Mouse (Mus musculus): ENCODE data around the gene Tmem30c.

Gene Tmem30c

GRCm38 (mm10) chr16:57292765-57293164 is at the start of gene Tmem30c:
TSS of gene Tmem30c (minus strand) at chr16:57292865.
- no peak for DNase-seq

GRCm38 (mm10) chr16:57340613-57340898 is 47.9 kb upstream of the Tmem30c start:
- DNase-seq: peak; percentile 75

- peak; percentile 79 for DNase-seq
These were observed 47.3 kb upstream of the Tmem30c start for GRCm38 (mm10) chr16:57339765-57340612.

- DNase-seq: no peak
These were observed 44.2 kb upstream of the Tmem30c start for GRCm38 (mm10) chr16:57336770-57337423.

- no peak for DNase-seq
These were observed 39.6 kb upstream of the Tmem30c start for GRCm38 (mm10) chr16:57332301-57332700.

GRCm38 (mm10) chr16:57330111-57330510 is 37.4 kb upstream of the Tmem30c start:
- no peak for DNase-seq

- no peak for DNase-seq
These were observed 36.4 kb upstream of the Tmem30c start for GRCm38 (mm10) chr16:57329028-57329427.

GRCm38 (mm10) chr16:57326996-57327395 is 34.3 kb upstream of the Tmem30c start:
- no peak for DNase-seq

- peak; percentile 76 for DNase-seq
These were observed 26.8 kb upstream of the Tmem30c start for GRCm38 (mm10) chr16:57319284-57320124.

GRCm38 (mm10) chr16:57318637-57319125 is 26.0 kb upstream of the Tmem30c start:
- no peak for DNase-seq

GRCm38 (mm10) chr16:57317882-57318636 is 25.4 kb upstream of the Tmem30c start:
- no peak for DNase-seq

GRCm38 (mm10) chr16:57317127-57317526 is 24.5 kb upstream of the Tmem30c start:
- no peak for DNase-seq

- DNase-seq: peak; percentile 44
These were observed 22.4 kb upstream of the Tmem30c start for GRCm38 (mm10) chr16:57315026-57315425.

- peak; percentile 94 for DNase-seq
These were observed 21.6 kb upstream of the Tmem30c start for GRCm38 (mm10) chr16:57314236-57314635.

- no peak for DNase-seq
These were observed 20.8 kb upstream of the Tmem30c start for GRCm38 (mm10) chr16:57313487-57313886.

GRCm38 (mm10) chr16:57312130-57312529 is 19.5 kb upstream of the Tmem30c start:
- no peak for DNase-seq

- no peak for DNase-seq
These were observed 12.8 kb upstream of the Tmem30c start for GRCm38 (mm10) chr16:57305463-57305862.

GRCm38 (mm10) chr16:57303716-57304115 is 11.1 kb upstream of the Tmem30c start:
- DNase-seq: no peak

- DNase-seq: no peak
These were observed 10.4 kb upstream of the Tmem30c start for GRCm38 (mm10) chr16:57302792-57303698.

GRCm38 (mm10) chr16:57301512-57302115 is 8.9 kb upstream of the Tmem30c start:
- no peak for DNase-seq
